Mouse (Mus musculus): ENCODE results near the gene Clcn6.

Clcn6 gene

GRCm38 (mm10) chr4:148038600-148039253, at the start of gene Clcn6, which contains the start of gene Mthfr:
Gene Clcn6 (minus strand): TSS chr4:148038821.
Gene Mthfr (plus strand): TSS chr4:148039077.
- peak; percentile 97 to 100 for DNase-seq (ENCODE audit: low spot score in 2 of 2)

DNA sequence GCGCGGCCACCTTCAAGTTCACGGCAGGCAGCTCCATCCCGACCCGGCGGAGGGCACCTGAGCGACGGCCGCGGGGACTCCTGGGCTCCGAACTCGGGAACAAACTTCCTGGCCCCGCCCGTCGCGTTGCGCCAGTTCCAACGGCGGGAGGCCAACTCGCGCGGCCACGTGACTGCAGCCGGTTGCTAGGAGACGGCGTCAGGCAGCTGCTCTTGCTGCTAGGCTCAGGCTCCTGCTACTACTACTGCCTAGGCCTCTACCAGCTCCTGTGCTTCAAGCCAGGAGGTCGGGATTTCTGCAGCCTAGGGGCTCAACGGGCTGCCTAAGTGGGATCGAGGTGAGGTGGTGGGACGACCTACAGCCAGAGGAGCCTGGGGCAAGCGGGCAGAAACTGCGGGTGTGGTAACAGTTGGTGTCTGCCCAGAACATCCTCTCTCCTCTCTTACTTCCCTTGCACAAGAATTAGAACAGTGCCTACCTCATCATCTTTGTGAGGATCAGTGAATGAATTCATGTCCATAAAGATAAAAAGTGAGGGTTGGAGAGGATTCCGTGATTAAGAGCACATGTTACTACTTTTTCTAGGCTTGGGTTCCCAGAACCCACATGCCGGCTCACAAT, 49.4 kb upstream of the Clcn6 start, which contains the start of gene Agtrap:
Gene Agtrap (minus strand): TSS at position 125 of the 621 bp plus-strand sequence.
- DNase-seq (ENCODE audit: low spot score in 2 of 2): peak; percentile 85 to 93

DNA sequence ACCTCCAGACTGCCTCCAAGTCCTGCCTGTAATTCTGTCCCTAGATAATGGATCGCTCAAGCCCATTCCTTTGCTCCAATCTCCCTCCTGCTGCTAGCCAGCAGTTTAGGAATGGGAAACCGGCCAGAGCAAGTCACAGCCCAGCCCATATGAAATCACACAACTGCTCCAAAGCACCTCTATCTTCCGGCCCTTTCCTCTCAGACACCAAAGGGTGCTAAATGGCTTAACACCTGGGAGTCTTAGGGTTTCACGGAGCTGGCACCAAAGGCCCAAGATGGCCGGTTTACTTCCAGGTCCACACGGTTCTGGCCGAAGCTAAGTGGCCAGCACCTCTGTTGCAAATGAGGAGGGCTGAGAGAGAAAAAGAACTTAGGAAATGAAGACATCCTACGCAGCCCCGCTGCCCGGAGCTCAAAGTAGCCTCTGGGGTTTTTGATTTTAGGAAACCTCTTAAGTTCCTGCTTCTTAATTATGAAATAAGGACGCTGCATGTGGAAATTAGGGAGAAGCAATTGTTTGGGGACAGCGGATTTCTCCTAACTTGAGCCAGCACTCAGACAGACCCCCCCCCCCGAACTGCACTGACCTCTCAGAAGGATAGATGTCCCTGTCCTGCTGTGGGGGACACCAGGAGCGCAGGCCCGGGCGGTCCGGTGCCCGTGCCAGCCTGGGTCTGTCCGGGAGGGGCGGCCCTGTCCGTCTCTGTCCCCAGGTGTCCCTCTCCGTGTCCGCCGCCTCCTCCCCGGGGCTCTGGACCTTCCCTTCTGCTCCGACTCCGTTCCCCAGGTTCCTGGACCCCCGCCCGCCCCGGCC, 48.7 kb upstream of the Clcn6 start:
- DNase-seq (ENCODE audit: low spot score in 2 of 2): no peak

DNA sequence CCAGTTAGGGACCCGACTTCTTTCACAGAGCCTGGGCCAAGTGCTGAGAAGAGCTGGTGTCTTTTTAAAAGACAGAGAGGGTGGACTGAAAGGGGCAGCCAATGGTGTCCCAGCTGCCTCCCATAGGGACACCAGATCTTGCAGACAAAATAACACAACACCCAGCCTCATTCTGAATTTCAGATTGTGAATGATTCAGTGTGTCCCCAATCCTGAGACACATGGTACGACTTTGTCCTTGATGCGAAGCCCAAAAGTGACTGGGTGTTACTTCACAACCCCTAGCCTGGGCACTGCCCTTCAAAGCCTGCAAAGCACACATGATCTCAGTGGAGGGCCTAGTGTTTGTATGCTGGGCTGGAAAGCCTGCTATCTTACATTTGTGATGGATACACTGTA, 47.3 kb upstream of the Clcn6 start:
- no peak for DNase-seq (ENCODE audit: low spot score in 2 of 2)

DNA sequence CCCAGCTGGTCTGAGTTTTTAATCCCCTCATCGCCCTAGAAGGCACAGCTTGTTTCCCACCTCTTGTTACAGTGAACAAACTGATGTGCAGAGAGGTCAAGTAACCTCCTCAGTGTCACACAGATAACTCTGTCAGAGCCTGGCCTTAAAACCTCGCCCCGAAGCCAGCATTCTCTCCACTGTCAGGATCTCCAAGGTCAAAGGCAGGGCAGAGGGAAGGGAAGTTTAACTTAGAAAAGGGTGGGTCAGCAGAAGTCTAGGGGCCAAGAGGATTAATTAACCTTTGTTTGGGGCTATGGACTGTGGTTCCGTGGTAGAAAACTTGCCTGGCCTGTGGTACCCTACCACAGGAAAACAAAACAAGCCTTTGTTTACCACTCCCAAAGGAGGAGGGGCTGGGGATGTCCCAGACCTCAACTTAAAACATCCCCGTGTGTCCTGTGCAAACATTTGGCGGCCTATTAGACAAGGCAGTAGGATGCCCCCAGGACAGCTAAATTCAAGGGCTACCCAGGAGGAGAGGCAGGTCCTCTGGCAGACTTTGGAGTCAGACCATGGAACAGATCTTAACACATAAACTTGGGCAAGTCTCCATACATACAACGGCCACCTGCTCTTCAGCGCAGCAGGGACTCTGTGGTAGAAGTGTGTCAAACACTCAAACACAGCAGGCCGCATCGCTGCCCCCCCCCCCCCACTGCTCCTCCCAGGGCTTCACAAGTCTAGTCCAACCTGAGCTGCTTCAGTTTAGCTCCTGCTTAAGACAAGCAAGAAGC, 46.7 kb upstream of the Clcn6 start:
- DNase-seq (ENCODE audit: low spot score in 2 of 2): no peak

DNA sequence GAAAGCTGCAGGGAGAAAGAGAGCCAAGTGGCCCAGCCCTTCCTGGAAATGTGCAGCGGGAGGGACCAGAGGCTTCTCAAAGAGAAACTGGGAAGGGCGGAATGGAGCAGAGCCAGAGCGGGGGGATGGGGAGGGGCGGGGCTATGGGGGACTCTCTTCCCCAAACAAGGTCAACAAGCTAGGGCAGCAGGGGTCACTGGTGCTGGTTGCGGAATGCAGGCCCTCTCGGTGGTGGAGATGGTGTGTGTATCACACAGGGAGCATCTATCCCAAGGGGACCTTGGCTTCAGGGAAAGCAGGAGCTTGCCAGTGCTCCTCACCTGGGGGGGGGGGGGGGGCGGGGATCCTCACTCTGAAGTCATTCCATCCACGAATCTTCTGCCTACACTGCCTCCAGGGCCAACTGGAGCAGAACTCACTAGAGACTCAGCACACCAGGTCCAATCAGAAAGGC, 45.7 kb upstream of the Clcn6 start:
- DNase-seq (ENCODE audit: low spot score in 2 of 2): peak in 1 of 2 experiments; percentile 29

GRCm38 (mm10) chr4:148083176-148083899, 44.7 kb upstream of the Clcn6 start:
- peak in 1 of 2 experiments; percentile 64 for DNase-seq (ENCODE audit: low spot score in 2 of 2)

DNA sequence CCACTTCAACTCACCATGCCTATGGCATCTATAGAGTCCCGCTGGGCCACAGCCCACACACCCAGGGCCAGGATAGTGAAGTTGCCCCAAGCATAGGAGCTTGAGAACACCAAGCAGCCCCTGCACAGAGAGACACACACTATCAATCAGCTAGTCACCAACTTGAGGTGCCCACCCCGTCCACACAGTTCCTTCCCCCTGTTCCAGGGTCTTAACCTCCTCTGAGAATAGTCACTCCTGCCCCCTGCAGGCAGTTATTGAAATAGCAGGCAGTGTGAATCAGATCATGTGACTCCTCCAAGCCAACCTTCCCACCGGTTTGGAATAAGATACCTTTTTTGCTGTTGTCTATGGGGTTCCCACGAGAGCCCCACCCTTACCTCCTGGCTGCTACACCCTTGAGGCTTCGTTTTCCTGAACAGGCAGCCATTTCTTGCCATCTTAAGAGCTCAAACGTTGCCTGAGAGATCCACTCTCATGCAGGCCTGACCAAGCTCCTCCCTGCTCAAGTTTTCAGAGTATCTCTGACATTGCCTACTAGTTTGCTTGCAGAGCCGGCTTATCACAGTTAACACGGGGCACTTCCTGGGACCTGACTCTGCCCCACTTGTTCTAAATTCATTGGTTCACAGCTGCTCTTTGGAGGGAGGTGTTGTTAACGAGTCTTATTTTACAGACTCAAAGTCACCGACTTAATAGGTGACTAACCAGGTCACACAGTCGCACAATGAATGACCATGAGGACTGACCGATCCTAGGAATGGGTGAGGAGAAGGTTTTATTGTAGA, 43.8 kb upstream of the Clcn6 start:
- DNase-seq (ENCODE audit: low spot score in 2 of 2): peak; percentile 61 to 81

DNA sequence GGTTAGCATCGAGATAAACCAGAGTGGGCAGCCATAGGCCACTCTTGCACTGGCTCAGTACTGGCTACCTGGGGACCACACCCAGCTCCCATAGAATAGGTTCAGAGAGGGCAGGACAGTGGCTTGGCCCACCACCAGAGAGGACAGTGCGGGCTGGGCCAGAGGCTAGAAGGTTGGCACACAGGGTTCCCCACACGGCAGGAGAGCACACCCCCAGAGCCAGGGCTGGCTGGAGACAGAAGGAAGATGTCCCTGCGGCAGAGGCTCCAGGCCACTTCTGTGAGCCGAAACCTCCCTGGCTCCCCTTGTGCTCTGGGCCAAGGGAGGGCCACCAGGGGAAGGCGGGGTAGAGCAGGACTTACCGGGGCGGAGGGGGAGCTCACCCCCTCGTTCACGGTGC, 42.6 kb upstream of the Clcn6 start:
- DNase-seq (ENCODE audit: low spot score in 2 of 2): no peak

GRCm38 (mm10) chr4:148080597-148080973, 42.0 kb upstream of the Clcn6 start:
- DNase-seq (ENCODE audit: low spot score in 2 of 2): no peak

GRCm38 (mm10) chr4:148079944-148080596, 41.4 kb upstream of the Clcn6 start:
- DNase-seq (ENCODE audit: low spot score in 2 of 2): no peak

DNA sequence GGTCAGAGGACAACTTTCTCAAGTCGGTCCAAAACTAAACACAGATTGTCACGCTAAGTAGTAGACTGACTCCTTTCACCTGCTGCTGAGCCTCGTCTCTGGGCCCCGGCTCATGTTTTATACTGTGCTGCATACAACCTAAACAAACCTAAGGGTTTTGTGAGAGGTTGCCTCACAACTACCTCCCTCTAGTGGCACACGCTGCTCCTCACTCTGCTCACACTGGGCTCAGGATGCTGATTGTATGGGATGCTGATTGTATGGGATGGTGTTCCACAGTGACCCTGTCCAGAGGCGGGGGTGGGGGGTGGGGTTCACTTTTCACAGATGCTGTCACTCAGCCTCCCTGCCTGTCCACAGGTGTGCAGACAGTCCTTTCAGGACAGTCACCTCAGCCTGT, 40.6 kb upstream of the Clcn6 start:
- DNase-seq (ENCODE audit: low spot score in 2 of 2): no peak

DNA sequence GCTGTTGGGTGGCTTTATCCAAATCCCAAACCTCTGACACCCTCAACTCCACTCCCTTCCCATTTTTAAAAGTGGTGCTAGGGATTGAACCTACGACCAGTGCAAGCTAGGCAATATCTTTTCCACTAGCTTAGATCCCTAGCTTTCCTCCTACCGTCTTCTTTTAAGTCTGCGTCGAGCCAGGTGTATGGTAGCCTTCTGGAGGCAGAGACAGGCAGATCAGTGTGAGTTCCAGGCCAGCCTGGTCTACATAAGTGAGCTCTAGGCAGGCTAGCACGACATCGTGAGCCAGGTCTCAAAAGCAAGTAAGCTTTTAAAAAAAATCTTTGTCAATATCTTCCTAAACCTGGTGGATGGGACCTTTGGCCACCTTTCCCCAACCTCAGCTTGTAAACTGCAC, 37.3 kb upstream of the Clcn6 start:
- DNase-seq (ENCODE audit: low spot score in 2 of 2): no peak

DNA sequence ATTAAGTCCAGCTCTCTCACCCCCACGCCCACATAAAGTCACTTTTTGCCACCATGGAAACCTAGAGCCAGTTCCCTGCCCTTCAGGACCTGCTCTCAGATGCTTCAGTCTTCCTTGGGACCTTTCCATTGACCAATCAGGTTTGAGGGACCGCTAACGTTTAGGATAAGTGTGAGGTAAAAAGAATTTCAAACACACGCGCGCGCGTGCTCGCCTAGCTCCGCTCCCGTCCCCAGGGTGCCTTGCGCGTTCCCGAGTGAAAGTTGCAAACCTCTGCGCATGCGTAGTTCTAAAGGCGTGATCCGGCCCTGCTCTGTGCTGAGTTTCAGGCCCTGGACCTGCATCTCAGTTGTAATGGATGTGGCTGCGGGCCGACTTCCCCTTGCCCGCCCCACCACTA, 36.6 kb upstream of the Clcn6 start:
- DNase-seq (ENCODE audit: low spot score in 2 of 2): peak in 1 of 2 experiments; percentile 80

GRCm38 (mm10) chr4:148074521-148075189, 36.0 kb upstream of the Clcn6 start:
- DNase-seq (ENCODE audit: low spot score in 2 of 2): no peak

GRCm38 (mm10) chr4:148071508-148071907, 32.9 kb upstream of the Clcn6 start:
- no peak for DNase-seq (ENCODE audit: low spot score in 2 of 2)

GRCm38 (mm10) chr4:148069602-148070218, 31.1 kb upstream of the Clcn6 start:
- no peak for DNase-seq (ENCODE audit: low spot score in 2 of 2)

DNA sequence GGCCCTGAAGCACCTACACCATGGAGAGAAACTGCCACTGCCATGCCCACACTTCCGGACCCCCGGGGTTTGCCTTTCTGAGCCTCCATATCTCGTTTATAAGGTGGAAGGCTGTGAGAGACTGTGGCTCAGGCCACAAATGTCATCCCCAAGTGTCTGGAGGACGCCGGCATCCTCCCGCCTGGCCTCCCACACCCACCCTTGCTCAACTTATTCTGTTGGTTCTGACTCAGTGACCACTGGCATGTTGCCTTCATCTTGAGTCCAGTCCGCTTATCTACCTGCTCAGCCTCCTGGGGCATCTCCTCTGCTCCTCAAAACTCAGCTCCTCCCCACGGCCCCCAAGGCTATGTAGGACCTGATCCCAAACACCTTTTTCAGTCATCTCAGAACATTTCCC, 28.7 kb upstream of the Clcn6 start:
- no peak for DNase-seq (ENCODE audit: low spot score in 2 of 2)

DNA sequence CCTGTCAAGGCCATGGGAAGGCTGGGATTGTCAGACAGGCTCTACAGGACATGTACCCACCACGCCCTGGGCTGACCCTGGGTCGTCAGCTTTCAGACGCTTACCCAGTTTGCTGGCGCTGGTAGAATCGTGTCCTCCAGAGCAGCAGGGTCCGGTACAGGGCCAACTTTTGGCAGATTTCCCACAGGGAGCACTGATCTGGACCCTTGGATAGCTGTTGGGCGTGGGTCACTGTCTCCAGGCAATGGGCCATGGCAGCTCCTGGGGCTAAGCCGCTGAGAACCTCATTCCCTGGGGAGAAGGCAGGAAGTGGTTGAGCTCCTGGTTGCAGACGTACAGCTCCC, 27.8 kb upstream of the Clcn6 start:
- DNase-seq (ENCODE audit: low spot score in 2 of 2): no peak
